Mouse (Mus musculus): ENCODE measurements around the gene Ntm.

The Ntm gene

DNA sequence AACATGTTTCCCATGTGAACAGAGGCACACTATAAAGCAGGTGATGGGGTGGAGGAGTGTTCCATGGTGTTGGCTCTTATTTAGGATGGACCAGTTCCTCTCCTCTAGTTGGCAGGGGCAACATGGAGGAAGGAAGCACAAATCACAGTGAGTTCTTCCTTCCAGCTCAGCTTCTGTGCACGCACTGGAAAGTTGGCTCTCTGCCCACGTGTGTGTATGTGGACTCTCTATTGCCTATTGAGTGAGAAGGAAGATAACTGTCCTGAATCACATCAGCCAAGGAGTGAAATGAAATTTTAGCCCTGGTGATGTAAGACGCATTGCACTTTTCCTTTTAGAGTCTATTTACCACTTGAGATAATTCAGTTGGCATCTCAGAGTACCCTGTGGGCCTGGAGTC lies 203.0 kb downstream of the Ntm start:
- DNase-seq (ENCODE audit: low spot score in 2 of 2): no peak

DNA sequence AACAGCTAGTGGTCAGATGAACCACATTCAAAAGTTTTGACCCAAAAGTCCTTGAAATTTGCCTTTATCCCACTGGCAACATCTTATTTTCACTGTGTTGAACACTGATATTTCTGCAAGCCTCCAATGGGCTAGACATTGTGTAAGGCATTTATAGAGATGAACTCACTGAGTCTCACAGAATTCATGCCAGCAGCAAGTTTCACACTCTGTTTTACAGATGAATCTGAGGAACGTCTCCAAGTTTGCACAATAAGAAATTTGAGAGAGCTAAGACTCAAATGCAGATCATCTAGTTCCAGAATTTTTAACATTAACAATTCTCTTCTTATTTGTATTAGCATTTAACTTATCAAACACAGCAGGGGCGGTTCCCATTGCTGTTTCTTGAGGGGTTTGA lies 203.9 kb downstream of the Ntm start:
- no peak for DNase-seq (ENCODE audit: low spot score in 2 of 2)

DNA sequence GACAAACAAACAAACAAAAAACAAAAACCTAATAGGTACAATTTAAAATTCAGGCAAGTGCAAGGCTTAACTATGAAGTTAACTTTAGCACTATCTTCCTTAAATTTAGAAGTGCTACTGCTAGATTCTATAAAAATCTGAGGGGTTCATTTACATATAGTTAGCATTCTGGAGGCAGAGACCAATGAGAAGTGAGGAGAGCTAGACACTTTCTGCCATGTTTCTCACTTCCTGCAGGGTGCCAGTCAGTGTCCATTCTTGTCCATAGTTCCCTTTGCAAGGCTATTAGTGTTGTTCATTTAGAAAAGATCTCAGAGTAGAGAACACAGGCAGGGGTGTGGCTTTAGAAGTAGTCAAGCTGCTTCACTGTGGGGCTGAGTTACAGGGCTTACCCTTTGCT lies 208.6 kb downstream of the Ntm start:
- DNase-seq (ENCODE audit: low spot score in 2 of 2): no peak

DNA sequence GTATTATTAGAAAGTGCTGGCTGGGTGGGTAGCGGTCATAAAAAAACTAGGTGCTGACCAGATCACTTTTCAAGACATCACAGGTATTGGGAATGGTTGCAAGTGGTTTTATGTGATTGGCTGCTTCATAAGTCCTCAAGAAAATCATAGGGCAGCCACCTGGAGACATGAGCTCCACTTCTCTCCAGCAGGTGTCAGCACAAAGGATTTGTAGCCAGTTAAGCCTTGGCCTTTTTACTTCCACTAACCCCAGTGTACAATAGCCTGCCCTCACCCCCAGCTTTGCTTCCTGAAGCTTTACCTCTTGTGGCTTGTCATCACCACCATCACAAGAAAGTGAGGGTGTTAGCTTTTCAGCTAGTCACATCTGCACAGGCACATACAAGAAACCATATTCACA lies 211.5 kb downstream of the Ntm start:
- DNase-seq (ENCODE audit: low spot score in 2 of 2): no peak

DNA sequence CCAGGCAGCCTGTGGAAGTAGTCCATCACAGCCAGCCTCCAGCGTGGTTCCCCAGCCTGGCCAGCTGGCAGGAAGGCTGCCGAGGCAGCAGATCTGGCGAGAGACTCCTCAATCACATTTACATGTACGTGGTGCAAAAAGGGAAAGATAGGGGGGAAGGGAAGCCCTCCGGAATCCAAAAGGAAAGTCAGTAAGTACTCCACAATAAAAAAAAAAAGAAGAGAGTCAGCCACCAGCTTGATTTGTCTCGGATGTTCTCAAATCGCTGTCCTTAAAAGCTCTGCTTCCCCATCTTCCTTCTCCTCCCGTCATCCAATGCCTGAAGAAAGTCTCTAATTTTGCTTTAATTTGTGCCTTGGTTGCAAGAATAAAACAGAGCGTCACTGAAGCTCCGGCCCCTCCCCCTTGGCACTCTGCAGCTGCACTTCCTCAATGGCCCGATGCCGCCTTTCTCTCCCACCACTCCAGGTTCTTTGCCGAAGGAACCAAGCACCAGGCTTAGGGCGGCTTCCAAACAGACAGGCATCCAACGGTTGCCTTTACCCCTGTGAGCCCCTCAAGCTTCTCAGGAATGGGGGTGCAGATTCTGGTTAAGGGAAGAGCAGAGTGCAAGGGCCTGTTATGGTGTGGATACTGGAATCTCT lies 212.4 kb downstream of the Ntm start:
- DNase-seq (ENCODE audit: low spot score in 2 of 2): no peak

DNA sequence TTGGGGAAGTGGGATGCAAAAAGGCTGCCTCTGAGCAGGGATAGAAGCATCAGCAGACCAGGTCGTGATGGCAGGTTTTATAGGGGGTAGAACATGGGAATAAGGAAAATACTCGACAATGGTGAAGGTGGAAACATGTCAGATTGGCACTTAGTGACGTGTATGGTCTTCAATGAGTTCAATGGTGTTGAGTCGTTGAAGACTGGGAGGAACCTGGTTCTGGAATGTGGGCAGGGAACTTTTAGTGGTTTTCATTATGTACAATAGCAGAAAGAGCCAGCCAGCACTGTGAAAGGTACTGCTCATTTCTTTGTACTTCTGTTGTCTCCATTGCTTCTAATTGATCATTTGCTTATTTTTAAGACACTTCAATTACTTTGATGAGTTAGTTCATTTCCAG lies 214.9 kb downstream of the Ntm start:
- no peak for DNase-seq (ENCODE audit: low spot score in 2 of 2)

DNA sequence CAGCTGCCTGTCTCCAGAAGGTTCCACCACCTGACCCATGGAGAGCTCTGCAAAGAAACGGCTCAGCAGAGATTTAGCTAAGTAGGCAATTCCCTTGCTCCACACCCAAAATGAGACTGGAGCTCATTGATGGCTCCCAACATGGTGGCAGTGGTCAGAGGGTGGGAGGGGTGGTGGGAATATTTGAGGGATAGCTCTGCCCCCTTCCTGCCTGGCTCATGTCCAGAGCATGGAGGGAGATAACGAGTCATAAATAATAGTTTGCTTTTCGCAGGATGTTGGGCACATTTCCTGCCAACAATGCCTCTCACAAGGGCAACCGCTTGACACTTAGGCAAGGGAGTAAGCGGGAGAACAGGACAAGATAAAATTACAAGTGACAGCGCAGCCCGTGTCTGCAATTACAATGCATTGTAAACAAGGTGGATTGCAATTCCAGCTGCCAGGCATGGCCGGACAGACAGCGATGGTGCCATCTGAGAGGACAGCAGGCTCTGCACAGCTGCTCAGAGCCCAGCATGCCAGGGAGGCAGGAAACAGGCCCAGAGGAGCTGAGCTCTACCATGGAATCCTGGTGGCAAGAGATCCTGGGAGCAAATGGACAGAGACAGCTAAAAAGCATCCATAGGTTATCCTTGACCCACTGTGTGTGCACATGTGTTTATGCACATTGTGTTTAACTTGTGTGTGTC lies 224.0 kb downstream of the Ntm start:
- DNase-seq (ENCODE audit: low spot score in 2 of 2): no peak

DNA sequence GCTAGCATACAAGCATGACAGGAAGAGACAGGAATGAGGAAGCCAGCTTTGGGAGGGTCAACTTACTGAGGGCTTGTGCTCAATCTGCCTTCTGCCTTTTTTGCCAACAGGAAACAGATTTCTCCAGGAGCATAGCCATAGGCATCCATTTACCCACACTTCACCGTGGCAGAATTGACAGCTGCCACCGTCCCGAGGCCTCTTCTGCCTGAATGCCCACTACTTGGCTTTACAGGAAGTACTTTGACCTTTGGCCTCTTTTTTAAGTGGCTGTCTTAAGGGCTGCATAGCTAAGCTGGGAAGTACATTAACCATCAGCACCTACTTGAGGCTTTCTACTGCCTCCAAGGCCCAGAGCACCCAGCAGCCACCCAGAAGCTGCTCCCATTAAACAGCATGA lies 226.9 kb downstream of the Ntm start:
- no peak for DNase-seq (ENCODE audit: low spot score in 2 of 2)

DNA sequence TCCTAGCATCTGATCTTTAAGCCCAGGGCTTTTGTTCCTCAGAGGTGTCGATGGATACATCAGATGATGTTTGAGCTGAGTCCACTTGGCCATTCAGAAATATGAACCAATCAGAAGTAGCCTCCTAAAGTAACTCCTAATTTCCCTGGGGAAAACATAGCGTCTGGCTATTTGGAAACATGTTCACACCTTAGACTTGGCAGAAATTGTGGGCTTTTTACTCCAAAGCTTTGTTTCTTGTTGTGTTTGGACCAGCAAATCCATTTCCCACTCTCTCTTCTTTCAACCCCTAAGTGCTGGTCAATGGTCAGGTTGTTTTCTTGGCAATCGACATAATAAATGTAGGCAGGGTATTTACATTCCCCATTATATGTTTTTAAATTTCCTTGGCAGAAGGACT lies 230.0 kb downstream of the Ntm start:
- DNase-seq (ENCODE audit: low spot score in 2 of 2): no peak

DNA sequence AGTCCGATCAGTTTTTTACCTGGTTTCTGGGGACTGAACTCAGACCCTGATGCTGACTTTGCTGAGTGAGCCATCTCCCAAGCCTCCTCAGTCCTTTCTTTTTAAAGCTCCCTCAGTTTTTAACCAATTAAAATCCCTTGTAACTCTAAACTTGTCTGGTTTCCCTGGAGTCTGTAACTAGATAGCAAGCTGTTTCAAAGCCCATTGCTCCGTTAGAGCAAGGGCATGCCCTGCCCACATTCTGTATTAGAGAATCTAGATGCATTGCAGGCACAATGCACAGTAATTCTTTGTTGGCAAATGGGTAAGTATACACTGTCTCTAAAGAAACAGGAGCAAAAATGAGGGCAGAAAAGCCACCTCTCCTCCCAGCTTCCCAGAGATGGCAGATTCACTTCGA lies 231.3 kb downstream of the Ntm start:
- no peak for DNase-seq (ENCODE audit: low spot score in 2 of 2)

DNA sequence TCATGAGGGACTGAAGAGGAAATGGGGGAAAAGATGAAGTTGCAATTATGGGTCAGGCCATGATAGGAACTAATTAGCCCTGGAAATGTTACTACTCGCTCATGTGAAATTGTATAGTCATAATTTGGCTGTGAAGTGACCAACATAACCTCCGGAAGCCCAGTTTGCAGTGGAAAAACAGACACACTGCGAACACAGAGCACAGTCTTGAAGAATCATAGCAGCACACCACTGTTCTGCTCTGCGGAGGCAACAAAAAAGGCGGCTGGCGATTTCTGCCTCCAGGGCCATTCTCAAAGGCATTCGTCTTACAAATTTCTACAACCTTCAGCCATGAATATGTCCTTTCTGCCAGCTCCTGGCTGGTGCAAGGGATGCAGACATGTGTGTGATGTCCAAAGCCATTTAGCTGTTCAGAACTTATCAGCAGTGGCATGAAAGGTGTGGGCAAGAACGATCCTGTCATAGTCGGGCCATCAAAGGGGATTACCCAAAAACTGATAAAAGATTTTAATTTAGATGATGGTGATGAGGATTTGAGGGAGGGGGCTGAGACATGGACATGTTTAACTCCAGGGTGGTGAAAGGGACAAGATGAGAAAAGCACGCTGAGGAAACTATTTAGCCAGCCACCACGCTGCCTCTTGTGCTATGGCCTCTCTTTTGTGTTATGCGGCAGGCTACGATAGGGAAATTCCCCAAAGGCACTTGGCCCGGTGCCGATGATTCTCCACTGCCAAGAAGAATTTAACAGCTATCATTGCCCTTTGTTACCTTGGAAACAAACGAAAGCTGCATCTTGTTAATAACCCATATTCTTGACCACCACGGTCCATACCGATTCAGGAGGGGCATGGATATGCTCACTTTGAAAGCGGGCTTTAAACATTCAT lies 235.2 kb downstream of the Ntm start:
- DNase-seq (ENCODE audit: low spot score in 2 of 2): no peak

DNA sequence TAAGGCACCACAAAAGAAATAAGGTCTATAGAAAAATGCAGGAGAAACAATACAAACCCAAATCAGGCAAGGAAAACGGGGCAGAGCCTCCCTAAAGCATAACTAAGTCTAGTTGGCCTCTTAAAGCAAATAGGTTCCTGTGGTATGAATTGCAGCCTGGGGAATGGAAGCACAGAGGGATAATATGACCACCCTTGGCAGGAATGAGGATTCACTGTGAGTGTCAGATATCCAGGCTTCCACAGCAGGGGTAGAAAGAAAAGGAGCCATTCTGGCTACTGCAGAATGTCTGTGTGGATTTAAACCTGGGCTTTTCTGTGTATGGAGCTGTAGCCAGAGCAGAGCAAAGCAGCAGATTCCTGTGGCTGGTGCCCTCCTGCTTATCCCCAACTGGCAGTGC lies 241.5 kb downstream of the Ntm start:
- DNase-seq (ENCODE audit: low spot score in 2 of 2): no peak

DNA sequence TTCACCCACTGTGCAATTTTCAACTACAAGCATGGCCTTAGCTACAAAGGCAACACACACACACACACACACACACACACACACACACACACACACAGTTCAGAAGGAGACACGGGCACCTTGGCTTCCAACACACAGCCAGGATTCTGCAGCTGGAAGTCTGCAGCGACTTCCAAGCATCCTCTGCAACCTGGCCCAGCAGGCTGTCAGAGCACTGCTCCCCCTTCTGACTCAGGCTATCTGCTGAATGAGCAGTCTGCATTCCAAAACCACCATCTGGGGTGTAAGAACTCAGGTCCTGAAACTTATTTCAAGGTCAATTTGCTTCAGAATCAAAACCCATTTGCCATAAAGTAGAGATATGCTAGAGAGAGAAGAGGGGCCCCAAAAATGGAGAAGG lies 246.1 kb downstream of the Ntm start:
- no peak for DNase-seq (ENCODE audit: low spot score in 2 of 2)

DNA sequence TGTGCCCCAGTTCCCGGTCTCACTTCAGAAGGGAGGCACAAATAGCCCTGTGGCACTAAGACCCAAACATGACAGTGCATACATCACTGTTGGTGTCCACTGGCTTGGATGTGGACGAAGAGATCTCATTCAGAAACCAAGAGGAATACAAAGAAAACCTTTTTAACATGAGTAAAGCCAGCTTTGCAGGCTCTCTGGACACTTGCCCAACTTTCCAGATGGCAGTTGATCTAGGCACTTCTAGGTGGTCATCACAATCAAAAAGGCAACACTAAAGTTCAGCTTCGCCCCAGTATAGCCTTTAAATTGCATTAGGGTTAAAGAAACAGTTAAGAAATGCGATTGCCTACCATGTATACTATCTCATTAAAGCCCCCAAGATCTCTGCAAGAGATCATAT lies 264.7 kb downstream of the Ntm start:
- DNase-seq (ENCODE audit: low spot score in 2 of 2): no peak

DNA sequence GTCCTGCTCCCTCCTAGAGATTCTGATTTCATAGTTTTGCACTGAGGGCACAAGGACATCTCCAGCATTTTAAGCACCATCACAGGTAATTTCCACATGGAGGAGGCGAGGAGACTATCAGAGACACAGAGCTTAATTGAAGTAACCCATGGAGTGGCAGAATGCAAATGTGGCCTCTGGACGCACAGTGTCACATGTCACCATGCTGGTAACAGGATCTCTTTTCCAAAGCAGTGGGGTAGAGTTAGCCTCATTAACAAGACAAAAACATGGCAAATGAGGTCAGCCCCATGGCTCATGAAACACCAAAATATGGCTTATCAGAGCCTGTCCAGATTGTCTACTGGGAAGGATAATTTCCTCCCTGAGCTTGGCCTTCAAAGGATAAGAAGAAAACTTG lies 268.8 kb downstream of the Ntm start:
- no peak for DNase-seq (ENCODE audit: low spot score in 2 of 2)

DNA sequence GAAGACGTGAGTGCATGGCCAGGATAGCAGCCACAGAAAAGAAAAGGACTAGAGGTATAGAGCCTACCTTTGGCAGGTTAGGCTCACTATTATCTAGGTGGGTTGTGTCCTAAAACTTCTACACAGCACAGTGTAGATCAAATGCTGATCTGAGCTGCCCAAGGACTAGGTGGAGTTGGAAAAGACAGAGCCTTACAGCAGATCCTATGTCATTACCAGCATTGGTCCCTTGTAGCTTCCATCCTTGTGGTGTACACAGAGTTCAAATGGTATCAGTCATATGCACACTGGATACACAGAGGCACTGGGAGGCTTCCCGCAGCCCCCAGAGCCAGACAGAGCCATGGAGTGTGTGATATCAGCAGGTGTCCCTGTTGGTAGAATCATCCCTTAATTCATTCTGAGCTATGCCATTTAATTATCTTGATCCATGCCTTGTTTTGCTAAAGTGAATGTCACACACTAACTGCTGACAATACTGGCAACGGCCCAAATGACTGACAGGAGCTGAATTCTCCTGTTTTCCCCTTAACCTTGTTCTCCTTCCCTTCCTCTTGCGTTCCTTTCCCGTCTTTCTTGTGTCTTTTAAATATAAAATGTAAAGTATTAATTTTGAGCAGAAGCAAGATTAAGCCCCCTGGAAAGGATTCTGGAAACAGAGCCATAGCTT lies 271.6 kb downstream of the Ntm start:
- no peak for DNase-seq (ENCODE audit: low spot score in 2 of 2)

DNA sequence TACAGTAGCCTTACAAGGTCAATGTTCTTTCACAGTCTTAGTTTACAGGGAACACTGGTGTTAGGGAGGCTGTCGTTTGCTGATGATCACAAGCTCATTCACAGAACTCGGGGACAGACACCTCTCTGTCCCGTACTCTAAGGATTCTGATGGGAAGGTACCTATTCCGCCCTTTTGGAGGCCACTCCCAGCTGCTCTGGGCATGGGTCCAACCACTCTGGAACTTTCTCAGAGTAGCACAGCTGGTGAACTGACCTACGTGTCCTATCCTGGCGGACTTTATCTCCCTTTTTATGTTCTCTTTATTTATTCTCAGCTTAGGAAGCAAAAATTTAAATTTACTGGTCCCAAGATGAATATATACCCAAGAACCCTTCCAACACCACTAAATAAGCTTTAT lies 280.7 kb downstream of the Ntm start:
- DNase-seq (ENCODE audit: low spot score in 2 of 2): no peak

DNA sequence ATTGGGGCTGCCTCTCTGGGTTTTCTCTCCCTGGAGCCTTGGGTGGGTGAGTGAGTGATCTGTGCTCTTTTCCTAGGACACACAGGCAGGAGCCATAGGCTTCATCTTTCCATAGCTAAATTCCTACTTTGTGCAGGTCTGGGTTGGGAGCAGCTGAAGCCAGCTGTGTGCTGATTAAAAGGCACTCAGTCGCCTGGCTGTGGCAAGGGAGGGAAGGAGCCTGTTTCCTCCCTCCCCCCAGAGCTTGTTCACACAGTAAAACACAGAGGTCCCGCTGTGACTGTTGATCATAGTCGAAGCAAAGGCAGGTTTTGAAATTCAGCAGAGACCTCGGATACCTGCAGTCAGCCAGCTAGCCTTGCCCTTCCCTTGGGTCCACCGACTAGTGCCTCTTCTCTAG lies 282.3 kb downstream of the Ntm start:
- DNase-seq (ENCODE audit: low spot score in 2 of 2): no peak

DNA sequence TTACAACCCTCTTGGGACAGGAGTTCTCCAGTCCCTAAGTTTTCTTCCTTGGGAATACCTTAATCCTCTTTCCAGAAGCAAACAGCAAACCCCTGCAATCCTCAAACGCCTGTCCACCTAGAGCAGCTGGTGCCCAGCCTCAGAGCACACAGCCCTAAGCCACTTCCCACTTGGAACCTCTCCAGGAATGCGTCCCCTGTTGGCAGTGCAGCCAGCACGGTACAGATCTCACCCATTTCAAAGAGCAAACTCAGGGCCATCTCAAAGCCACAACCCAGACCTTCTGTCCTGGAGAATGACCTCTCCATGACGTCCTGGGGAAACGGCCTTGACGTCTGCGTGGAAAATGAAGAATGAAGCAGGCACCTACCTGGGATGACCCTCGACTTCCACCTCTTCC lies 289.0 kb downstream of the Ntm start:
- DNase-seq (ENCODE audit: low spot score in 2 of 2): no peak

DNA sequence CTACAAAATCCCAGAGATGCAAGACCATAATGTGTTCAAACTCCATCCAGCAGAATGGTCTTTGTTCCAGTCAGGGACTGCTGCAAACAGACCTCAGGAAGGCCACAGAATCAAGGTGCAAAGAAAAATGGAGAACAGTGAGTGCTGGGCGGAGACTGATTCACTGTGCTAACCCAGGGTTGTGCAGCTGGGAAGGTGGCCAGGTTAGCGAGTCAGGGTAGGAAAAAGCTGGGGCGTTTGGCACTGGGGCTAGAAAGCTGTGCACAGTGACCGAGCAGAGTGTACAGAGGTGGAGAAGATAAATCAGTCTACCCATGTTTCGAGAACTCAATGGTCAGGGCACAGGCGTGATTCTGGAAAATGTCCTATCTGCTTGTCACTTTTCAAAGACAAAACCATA lies 291.1 kb downstream of the Ntm start:
- no peak for DNase-seq (ENCODE audit: low spot score in 2 of 2)

DNA sequence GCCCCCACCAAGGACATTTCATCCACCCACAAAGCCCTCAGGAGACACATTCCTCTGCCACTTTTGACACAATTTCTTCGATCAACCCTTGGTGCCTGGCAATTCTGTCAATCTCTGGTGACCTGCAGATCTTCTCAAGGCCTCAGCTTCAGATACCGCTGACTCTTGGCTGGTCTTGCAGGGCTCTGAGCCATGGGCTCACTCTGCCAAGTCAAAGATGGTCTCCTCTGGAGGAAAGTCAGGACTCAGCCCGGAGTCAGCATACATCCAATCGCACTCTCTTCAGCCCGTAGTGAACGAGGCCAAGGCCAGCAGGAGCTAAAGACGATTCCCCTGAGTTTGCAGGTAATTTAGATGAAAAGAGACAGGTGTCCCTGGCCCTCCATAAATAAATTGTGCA lies 299.7 kb downstream of the Ntm start:
- no peak for DNase-seq (ENCODE audit: low spot score in 2 of 2)

DNA sequence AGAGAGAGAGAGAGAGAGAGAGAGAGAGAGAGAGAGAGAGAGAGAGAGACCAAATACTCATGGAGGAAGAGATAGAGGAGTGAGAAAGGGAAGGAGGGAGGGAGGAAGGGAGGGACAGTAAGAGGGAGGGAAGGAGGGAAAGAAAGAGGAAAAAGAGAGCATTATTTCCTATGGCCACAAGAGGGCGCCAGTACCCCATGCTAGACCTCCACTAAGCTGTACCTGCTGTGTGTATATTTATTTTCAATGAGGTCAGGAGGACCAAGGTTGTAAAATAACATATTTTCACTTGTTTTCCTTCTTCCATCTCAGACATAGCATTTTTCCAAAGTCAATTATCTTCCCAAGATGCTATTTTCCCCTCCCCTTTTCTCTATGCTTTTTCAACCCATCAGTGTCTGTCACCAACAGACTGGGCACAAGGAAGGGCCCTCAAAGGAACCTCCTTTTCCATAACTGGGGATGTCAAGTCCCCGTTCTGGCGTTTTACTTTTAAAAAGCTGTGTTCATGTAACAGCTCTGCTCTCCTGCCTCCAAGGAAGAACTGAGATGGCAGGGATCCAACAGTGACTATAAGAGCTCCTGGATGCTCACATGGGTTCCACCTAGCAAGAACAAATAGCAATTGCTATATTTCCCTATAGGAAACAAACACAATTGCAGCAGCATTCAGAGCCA lies 301.3 kb downstream of the Ntm start:
- peak in 1 of 2 experiments; percentile 11 for DNase-seq (ENCODE audit: low spot score in 2 of 2)

All from urinary bladder, adult 18-20 months (tissue).